Mouse (Mus musculus): Measurements from ENCODE around the gene Gprc6a. TPM values are rescaled to one million over a fixed set of nuclear protein-coding genes. Genes with fewer than 3 reads are reported as not detected.

Gprc6a gene
- polyA plus RNA-seq, 1 experiment = not detected

DNA sequence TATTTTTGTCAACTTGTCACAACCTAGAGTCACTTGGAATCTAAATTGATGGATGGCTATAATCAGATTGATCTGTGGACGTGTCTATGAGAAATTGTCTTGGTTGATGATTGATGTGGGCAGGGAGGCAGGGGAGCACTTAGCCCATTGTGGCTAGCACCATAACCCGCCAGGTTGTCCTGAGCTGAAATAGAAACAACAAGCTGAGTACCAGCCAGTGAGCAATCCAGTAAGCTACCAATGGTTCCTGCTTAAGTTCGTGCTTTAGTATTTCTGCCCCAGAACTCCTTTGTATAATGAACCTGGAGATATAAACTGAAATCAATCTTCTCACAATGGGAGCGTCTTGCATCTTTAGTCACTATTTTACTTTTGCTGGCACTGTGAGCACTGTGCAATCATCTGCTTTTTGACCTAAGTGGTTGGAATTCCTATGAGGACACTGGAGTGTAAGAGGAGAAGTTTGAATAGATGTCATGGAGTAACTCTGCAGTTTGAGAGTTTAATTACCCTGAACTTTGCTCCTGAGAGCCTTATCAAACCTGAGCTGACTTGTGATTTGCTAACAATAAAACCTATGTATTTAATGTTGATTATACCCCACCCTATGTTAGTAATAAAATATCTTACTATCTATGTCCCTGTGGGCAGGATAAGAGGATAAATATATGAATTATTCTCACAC lies 21.4 kb downstream of the Gprc6a start:
- peaks cover 13% of the 10 kb centered on the region; the same call in 1 of the 2 replicates for H3K4me1 ChIP-seq (ENCODE audit: control insufficient read depth, insufficient read depth, insufficient read length, low read length)
- H3K36me3 ChIP-seq (ENCODE audit: control insufficient read depth, insufficient read depth, low read length) = no peaks in the 10 kb centered on the region
- H3K27ac ChIP-seq (ENCODE audit: insufficient read depth, low read depth, low read length) = peak overlapping the region; percentile 52; the same call in 1 of the 2 replicates
- no peaks in the 10 kb centered on the region for H3K27me3 ChIP-seq (ENCODE audit: control insufficient read depth, insufficient read depth, low read length)
- WGBS = 14% methylated on average over 4 of the region's 4 CpGs
- H3K4me3 ChIP-seq (ENCODE audit: low read depth, low read length) = no peak overlapping the region
- no peak for TF ChIP-seq POLR2A (IDR thresholded peaks at IDR 0.05; ENCODE audit: low read depth, low read length)
- TF ChIP-seq CTCF (IDR thresholded peaks at IDR 0.05; ENCODE audit: extremely low read depth, insufficient read length, insufficient replicate concordance, low read depth, low read length) = no peak

- Histone ChIP-seq H3K27ac (ENCODE audit: insufficient read depth, low read depth, low read length) (no peak overlapping the region), H3K4me1 (ENCODE audit: control insufficient read depth, insufficient read depth, insufficient read length, low read length) (no peaks in the 10 kb centered on the region), H3K4me3 (ENCODE audit: low read depth, low read length) (no peak overlapping the region), H3K27me3 (ENCODE audit: control insufficient read depth, insufficient read depth, low read length) (no peaks in the 10 kb centered on the region), H3K36me3 (ENCODE audit: control insufficient read depth, insufficient read depth, low read length) (no peaks in the 10 kb centered on the region)
- 68% methylated on average over 9 of the region's 9 CpGs for WGBS
- no peak for TF ChIP-seq POLR2A (IDR thresholded peaks at IDR 0.05; ENCODE audit: low read depth, low read length)
- no peak for TF ChIP-seq CTCF (IDR thresholded peaks at IDR 0.05; ENCODE audit: extremely low read depth, insufficient read length, insufficient replicate concordance, low read depth, low read length)
Measured at GRCm38 (mm10) chr10:51596928-51597635, 34.2 kb downstream of the Gprc6a start.

- 36% methylated on average over 10 of the region's 10 CpGs for WGBS
- Histone ChIP-seq H3K4me1 (ENCODE audit: control insufficient read depth, insufficient read depth, insufficient read length, low read length) (peaks cover 2% of the 10 kb centered on the region), H3K27ac (ENCODE audit: insufficient read depth, low read depth, low read length) (no peak overlapping the region), H3K4me3 (ENCODE audit: low read depth, low read length) (no peak overlapping the region), H3K36me3 (ENCODE audit: control insufficient read depth, insufficient read depth, low read length) (no peaks in the 10 kb centered on the region), H3K27me3 (ENCODE audit: control insufficient read depth, insufficient read depth, low read length) (no peaks in the 10 kb centered on the region)
- TF ChIP-seq POLR2A (IDR thresholded peaks at IDR 0.05; ENCODE audit: low read depth, low read length) (no peak), CTCF (IDR thresholded peaks at IDR 0.05; ENCODE audit: extremely low read depth, insufficient read length, insufficient replicate concordance, low read depth, low read length) (no peak)
Measured at GRCm38 (mm10) chr10:51595001-51595931, 36.0 kb downstream of the Gprc6a start.

DNA sequence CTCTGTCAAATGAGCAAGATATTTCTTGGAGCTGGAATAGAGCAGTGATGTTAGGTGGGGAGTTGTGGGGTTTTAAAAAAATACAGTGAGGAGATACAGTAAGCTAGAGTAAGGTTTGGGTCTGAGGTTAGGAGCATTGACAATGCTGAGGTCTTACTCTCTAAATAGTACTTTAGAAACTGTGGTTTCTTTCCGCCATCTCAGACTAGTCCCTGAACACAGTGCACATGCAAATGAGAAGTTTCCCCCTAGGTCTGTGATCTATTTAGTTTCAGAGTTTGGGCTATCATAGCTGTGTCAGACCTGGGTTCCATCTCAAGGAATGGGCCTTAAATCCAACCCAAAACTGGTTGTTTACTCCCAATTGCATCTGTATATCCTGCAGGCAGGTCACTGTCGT lies 39.7 kb downstream of the Gprc6a start:
- H3K4me3 ChIP-seq (ENCODE audit: low read depth, low read length) = no peak overlapping the region
- TF ChIP-seq POLR2A (IDR thresholded peaks at IDR 0.05; ENCODE audit: low read depth, low read length) = no peak
- no peak for TF ChIP-seq CTCF (IDR thresholded peaks at IDR 0.05; ENCODE audit: extremely low read depth, insufficient read length, insufficient replicate concordance, low read depth, low read length)
- H3K4me1 ChIP-seq (ENCODE audit: control insufficient read depth, insufficient read depth, insufficient read length, low read length) = peaks cover 4% of the 10 kb centered on the region
- no peak overlapping the region for H3K27ac ChIP-seq (ENCODE audit: insufficient read depth, low read depth, low read length)
- no peaks in the 10 kb centered on the region for H3K27me3 ChIP-seq (ENCODE audit: control insufficient read depth, insufficient read depth, low read length)
- H3K36me3 ChIP-seq (ENCODE audit: control insufficient read depth, insufficient read depth, low read length) = no peaks in the 10 kb centered on the region
- 81% methylated on average over 2 of the region's 2 CpGs for WGBS

- Histone ChIP-seq H3K4me3 (ENCODE audit: low read depth, low read length) (peak within 1 kb of the TSS; percentile 40; the same call in 1 of the 2 replicates), H3K36me3 (ENCODE audit: control insufficient read depth, insufficient read depth, low read length) (no peaks in the 10 kb centered on the region), H3K27ac (ENCODE audit: insufficient read depth, low read depth, low read length) (no peak within 1 kb of the TSS; the same call in 1 of the 2 replicates), H3K27me3 (ENCODE audit: control insufficient read depth, insufficient read depth, low read length) (no peaks in the 10 kb centered on the region), H3K4me1 (ENCODE audit: control insufficient read depth, insufficient read depth, insufficient read length, low read length) (peaks cover 4% of the 10 kb centered on the region)
- WGBS = 14% methylated on average over 19 of the region's 19 CpGs
- TF ChIP-seq CTCF (IDR thresholded peaks at IDR 0.05; ENCODE audit: extremely low read depth, insufficient read length, insufficient replicate concordance, low read depth, low read length) (no peak), POLR2A (IDR thresholded peaks at IDR 0.05; ENCODE audit: low read depth, low read length) (no peak)
Measured at GRCm38 (mm10) chr10:51590139-51590574, 41.1 kb downstream of the Gprc6a start, which contains the start of gene Fam162b. Gene Fam162b (minus strand): TSS chr10:51590517.

DNA sequence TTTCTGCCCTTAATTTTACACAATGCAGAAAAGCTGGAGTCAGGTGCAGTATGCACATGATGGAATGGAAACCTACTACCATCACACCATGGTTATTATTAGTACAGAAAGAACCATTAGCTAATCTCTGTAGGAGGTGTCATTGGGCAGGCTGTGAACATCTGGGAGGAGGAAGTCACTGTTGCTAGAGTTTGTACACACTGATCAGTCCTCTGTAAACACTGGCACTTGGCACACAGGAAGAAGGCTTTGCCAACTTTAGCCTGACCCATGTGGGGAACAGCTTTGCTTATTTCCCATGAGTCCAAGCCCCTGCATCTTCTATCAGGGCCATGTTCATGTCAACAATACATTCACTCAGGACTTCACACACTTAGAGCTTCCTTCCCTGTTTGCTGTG lies 46.3 kb downstream of the Gprc6a start:
- Histone ChIP-seq H3K4me3 (ENCODE audit: low read depth, low read length) (no peak overlapping the region), H3K4me1 (ENCODE audit: control insufficient read depth, insufficient read depth, insufficient read length, low read length) (no peaks in the 10 kb centered on the region)
- TF ChIP-seq POLR2A (IDR thresholded peaks at IDR 0.05; ENCODE audit: low read depth, low read length) = no peak
- TF ChIP-seq CTCF (IDR thresholded peaks at IDR 0.05; ENCODE audit: extremely low read depth, insufficient read length, insufficient replicate concordance, low read depth, low read length) = no peak

More for the DNA sequence above, 46.3 kb downstream of the Gprc6a start:
- no peaks in the 10 kb centered on the region for H3K36me3 ChIP-seq (ENCODE audit: control insufficient read depth, insufficient read depth, low read length)
- H3K27ac ChIP-seq (ENCODE audit: insufficient read depth, low read depth, low read length) = no peak overlapping the region
- H3K27me3 ChIP-seq (ENCODE audit: control insufficient read depth, insufficient read depth, low read length) = no peaks in the 10 kb centered on the region

Data from small intestine, adult 2 months (tissue).